Mouse (Mus musculus) hindbrain, embryonic 14.5 days (tissue): ENCODE data around the gene Rufy1. TPM values are rescaled to one million over a fixed set of nuclear protein-coding genes. Genes with fewer than 3 reads are reported as not detected.
"Not testable (repeated sequence)": the region's sequence is repeated elsewhere in the genome, so short reads cannot be mapped to it uniquely, and the experiment has no call there.

Experiments used
- ATAC-seq: fragments of 200-750 bp; cut with Nextera tagmentation; 2 replicates; pipeline ENCODE4 v1.8.0; 2017; ENCODE audit warnings: moderate number of reproducible peaks, mild to moderate bottlenecking, moderate TSS enrichment, moderate library complexity; ENCODE audit not compliant: low FRiP score
- DNase-seq: peaks from one replicate; pipeline ENCODE4 v3.0.0-alpha.2; 2015; ENCODE audit warnings: low spot score
- H3K27ac ChIP-seq: fragments of 300-500 bp; sonication (generic); 2 replicates; pipeline ENCODE4 v1.5.1; 2014; ENCODE audit warnings: mild to moderate bottlenecking, moderate library complexity
- H3K27me3 ChIP-seq: fragments of 300-500 bp; sonication (generic); 2 replicates; pipeline ENCODE4 v1.6.1; 2014; ENCODE audit warnings: mild to moderate bottlenecking, low read length, mixed read lengths; ENCODE audit not compliant: control insufficient read depth, insufficient read depth
- H3K36me3 ChIP-seq: fragments of 300-500 bp; sonication (generic); replicated peaks from 2 replicates; pipeline ENCODE4 v1.6.1; 2014; ENCODE audit not compliant: control insufficient read depth, insufficient read depth
- H3K4me1 ChIP-seq: fragments of 300-500 bp; sonication (generic); replicated peaks from 2 replicates; pipeline ENCODE4 v1.6.1; 2014; ENCODE audit warnings: antibody characterized with exemption, low read length, mixed read lengths; ENCODE audit not compliant: control insufficient read depth, insufficient read depth
- H3K4me2 ChIP-seq: fragments of 300-500 bp; sonication (generic); replicated peaks from 2 replicates; pipeline ENCODE4 v1.6.1; 2014; ENCODE audit warnings: mild to moderate bottlenecking, moderate library complexity
- H3K4me3 ChIP-seq: fragments of 300-500 bp; sonication (generic); replicated peaks from 2 replicates; pipeline ENCODE4 v1.5.1; 2014; ENCODE audit warnings: mild to moderate bottlenecking, low read length
- H3K9ac ChIP-seq: fragments of 300-500 bp; sonication (generic); 2 replicates; pipeline ENCODE4 v1.6.1; 2014
- H3K9me3 ChIP-seq: fragments of 300-500 bp; sonication (generic); 2 replicates; pipeline ENCODE4 v1.6.1; 2016; ENCODE audit warnings: low read length; ENCODE audit not compliant: control insufficient read depth
- WGBS: fragments of 180-500 bp; shearing (Covaris S2); extraction: QIAGEN DNeasy Blood & Tissue Kit; methylation state at CpG from one replicate; pipeline ENCODE4 v1.1.7; 2014; 5-methylcytosine and 5-hydroxymethylcytosine counted together
- polyA plus RNA-seq: library from polyadenylated mRNA; unstranded; fragments of >200 nt; fragmentation: Nextera tagmentation; extraction: Ambion mirVana; gene quantifications from 2 replicates; pipeline ENCODE4 v1.2.1, GENCODE M21; 2014

Rufy1 gene
- polyA plus RNA-seq, 1 experiment from 2014 or later, result 27.0 TPM

DNA sequence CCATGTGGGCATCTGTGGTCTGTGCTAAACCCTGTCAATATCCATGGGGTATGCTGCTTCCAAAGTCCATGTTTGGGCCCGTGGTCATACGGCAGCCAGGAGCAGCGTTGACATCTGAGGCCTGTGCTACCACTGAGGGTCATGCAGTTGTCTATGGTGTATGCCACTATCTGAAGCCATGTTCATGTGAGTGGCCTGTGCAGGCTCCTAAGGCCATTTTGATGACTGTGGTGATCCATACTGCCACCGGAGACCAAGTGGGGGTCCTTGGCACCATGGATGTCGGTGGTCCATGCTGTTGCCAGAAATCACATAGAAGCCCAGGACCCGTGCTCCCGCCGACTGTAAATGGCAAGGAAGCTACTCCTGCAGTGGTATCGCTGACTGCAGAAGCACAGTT is 63.4 kb downstream of the Rufy1 start:
- 0 out of 2 replicates have a peak, but pooled peaks cover 12% of the 10 kb centered on the region for H3K4me1 ChIP-seq
- no peaks in the 10 kb centered on the region for H3K36me3 ChIP-seq
- no peak for DNase-seq
- no peak overlapping the region for H3K4me3 ChIP-seq
- 94% methylated on average over 9 of the region's 9 CpGs for WGBS
- no peak for ATAC-seq
- no peak overlapping the region for H3K27ac ChIP-seq
- no peak overlapping the region for H3K9ac ChIP-seq
- H3K4me2 ChIP-seq, result no peak overlapping the region
- no peaks in the 10 kb centered on the region for H3K27me3 ChIP-seq
- no peaks in the 10 kb centered on the region for H3K9me3 ChIP-seq

GRCm38 (mm10) chr11:50365322-50365721 is 65.6 kb downstream of the Rufy1 start:
- Histone ChIP-seq H3K9me3 (no peaks in the 10 kb centered on the region), H3K4me3 (no peak overlapping the region), H3K4me1 (no peaks in the 10 kb centered on the region), H3K27ac (no peak overlapping the region), H3K9ac (no peak overlapping the region), H3K36me3 (no peaks in the 10 kb centered on the region), H3K27me3 (no peaks in the 10 kb centered on the region), H3K4me2 (no peak overlapping the region)
- ATAC-seq (no peak), DNase-seq (no peak)

DNA sequence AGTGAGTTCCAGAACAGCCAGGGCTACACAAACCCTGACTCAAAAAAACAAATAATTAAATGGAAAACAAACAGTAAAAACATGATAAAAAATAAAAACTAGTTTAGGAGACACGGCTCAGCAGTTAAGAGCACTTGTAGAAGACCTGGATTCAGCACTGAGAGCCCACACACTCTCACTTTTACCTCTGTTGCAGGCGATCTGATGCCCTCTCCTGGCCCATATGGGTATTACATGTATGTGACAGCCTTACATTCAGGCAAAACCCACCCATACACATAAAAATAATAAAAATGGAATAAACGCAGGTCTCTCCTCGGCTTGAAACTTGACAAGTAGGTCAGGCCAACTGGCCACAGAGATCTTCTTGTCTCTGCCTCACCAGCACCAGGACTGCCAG is 66.4 kb downstream of the Rufy1 start:
- Histone ChIP-seq H3K4me2 (no peak overlapping the region), H3K4me3 (no peak overlapping the region), H3K27ac (no peak overlapping the region), H3K9ac (no peak overlapping the region), H3K9me3 (no peaks in the 10 kb centered on the region), H3K4me1 (no peaks in the 10 kb centered on the region), H3K27me3 (no peaks in the 10 kb centered on the region), H3K36me3 (no peaks in the 10 kb centered on the region)
- ATAC-seq (peak; percentile 68; the same call in 1 of the 2 replicates), DNase-seq (peak; percentile 87)
- WGBS, result 9% methylated on average over 4 of the region's 4 CpGs

DNA sequence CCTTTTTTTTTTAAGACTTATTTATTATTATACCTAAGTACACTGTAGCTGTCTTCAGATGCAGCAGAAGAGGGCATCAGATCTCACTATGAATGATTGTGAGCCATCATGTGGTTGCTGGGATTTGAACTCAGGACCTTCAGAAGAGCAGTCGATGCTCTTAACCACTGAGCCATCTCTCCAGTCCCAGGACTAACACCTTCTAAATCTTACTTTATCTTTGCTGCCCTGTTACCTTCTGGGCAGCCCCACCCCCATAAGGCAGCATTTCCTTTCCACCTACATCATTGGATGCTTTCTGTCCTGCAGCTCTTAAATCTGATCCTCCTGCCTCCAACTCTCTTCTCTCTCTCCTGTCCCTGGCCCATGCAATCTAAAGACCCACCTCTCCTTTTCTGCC is 69.6 kb downstream of the Rufy1 start:
- H3K27me3 ChIP-seq, H3K9ac ChIP-seq, DNase-seq, H3K27ac ChIP-seq, H3K9me3 ChIP-seq, H3K4me1 ChIP-seq, ATAC-seq, H3K4me2 ChIP-seq, H3K36me3 ChIP-seq, H3K4me3 ChIP-seq: not testable (repeated sequence)
- WGBS, result 96% methylated on average over 1 of the region's 1 CpGs

- peak; percentile 67 for ATAC-seq
- no peaks in the 10 kb centered on the region for H3K9me3 ChIP-seq
- peak overlapping the region; percentile 76 for H3K9ac ChIP-seq
- DNase-seq, result peak; percentile 61
- peaks cover 6% of the 10 kb centered on the region; the same call in 1 of the 2 replicates for H3K4me1 ChIP-seq
- peak overlapping the region; percentile 80 for H3K4me2 ChIP-seq
- H3K36me3 ChIP-seq, result no peaks in the 10 kb centered on the region
- peak overlapping the region; percentile 48 for H3K4me3 ChIP-seq
- 2% methylated on average over 74 of the region's 74 CpGs for WGBS
- H3K27ac ChIP-seq, result peak overlapping the region; percentile 76
- peaks cover 3% of the 10 kb centered on the region; the same call in 1 of the 2 replicates for H3K27me3 ChIP-seq
Measured at GRCm38 (mm10) chr11:50358950-50359861, 71.7 kb downstream of the Rufy1 start.

- H3K4me1 ChIP-seq, result peaks cover 6% of the 10 kb centered on the region; the same call in 1 of the 2 replicates
- peaks cover 3% of the 10 kb centered on the region; the same call in 1 of the 2 replicates for H3K27me3 ChIP-seq
- H3K4me2 ChIP-seq, result no peak overlapping the region
- no peaks in the 10 kb centered on the region for H3K36me3 ChIP-seq
- no peak for DNase-seq
- H3K9me3 ChIP-seq, result no peaks in the 10 kb centered on the region
- H3K9ac ChIP-seq, result no peak overlapping the region
- ATAC-seq, result no peak
- 65% methylated on average over 1 of the region's 1 CpGs for WGBS
- H3K4me3 ChIP-seq, result no peak overlapping the region
- no peak overlapping the region for H3K27ac ChIP-seq
Measured at GRCm38 (mm10) chr11:50355395-50355794, 75.5 kb downstream of the Rufy1 start.

GRCm38 (mm10) chr11:50354851-50355250 is 76.1 kb downstream of the Rufy1 start:
- Histone ChIP-seq H3K9me3 (no peaks in the 10 kb centered on the region), H3K27ac (no peak overlapping the region), H3K4me1 (peaks cover 6% of the 10 kb centered on the region; the same call in 1 of the 2 replicates), H3K4me2 (no peak overlapping the region), H3K27me3 (peaks cover 3% of the 10 kb centered on the region; the same call in 1 of the 2 replicates), H3K4me3 (no peak overlapping the region), H3K9ac (no peak overlapping the region), H3K36me3 (no peaks in the 10 kb centered on the region)
- ATAC-seq (no peak), DNase-seq (no peak)
- 68% methylated on average over 3 of the region's 3 CpGs for WGBS

GRCm38 (mm10) chr11:50354162-50354561 is 76.8 kb downstream of the Rufy1 start, which contains the start of gene Cby3:
Gene Cby3 (plus strand): TSS chr11:50354462.
- ATAC-seq, result no peak
- no peaks in the 10 kb centered on the region for H3K36me3 ChIP-seq
- H3K9me3 ChIP-seq, result no peaks in the 10 kb centered on the region

DNA sequence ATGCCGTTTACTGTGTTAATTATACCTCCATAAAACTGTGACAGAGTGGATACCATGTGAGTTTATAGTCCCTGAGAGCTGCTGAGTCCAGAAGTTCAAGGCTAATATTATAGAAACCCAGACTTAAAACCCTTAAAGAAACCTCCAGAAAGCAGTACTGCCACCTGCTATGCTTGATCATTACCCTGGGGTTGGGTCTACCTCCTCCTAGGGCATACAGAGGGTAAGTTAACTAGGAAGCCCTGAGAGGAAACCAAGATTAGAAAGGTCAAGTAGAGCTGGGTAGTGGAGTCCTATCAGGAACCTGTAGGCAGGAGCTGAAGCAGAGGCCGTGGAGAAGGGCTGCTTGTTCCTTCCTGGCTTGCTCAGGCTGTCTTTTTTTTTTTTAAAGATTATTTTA is 78.7 kb downstream of the Rufy1 start:
- no peak for ATAC-seq

More at GRCm38 (mm10) chr11:50354162-50354561, 76.8 kb downstream of the Rufy1 start, which contains the start of gene Cby3:
- H3K4me3 ChIP-seq, result no peak within 1 kb of the TSS
- no peak for DNase-seq
- no peak within 1 kb of the TSS for H3K4me2 ChIP-seq
- no peak within 1 kb of the TSS for H3K9ac ChIP-seq
- H3K27ac ChIP-seq, result no peak within 1 kb of the TSS
- peaks cover 3% of the 10 kb centered on the region; the same call in 1 of the 2 replicates for H3K27me3 ChIP-seq
- peaks cover 6% of the 10 kb centered on the region; the same call in 1 of the 2 replicates for H3K4me1 ChIP-seq

More for the DNA sequence above, 78.7 kb downstream of the Rufy1 start:
- DNase-seq, result no peak
- WGBS, result 86% methylated on average over 2 of the region's 2 CpGs
- H3K4me1 ChIP-seq, result no peaks in the 10 kb centered on the region
- H3K27ac ChIP-seq, result no peak overlapping the region
- H3K4me3 ChIP-seq, result no peak overlapping the region
- no peaks in the 10 kb centered on the region for H3K36me3 ChIP-seq
- no peak overlapping the region for H3K9ac ChIP-seq
- no peak overlapping the region for H3K4me2 ChIP-seq
- no peaks in the 10 kb centered on the region for H3K9me3 ChIP-seq
- H3K27me3 ChIP-seq, result no peaks in the 10 kb centered on the region
